Mouse (Mus musculus): Measurements from ENCODE around the gene Sptb. TPM values are rescaled to one million over a fixed set of nuclear protein-coding genes. Genes with fewer than 3 reads are reported as not detected.

Sptb gene
- polyA plus RNA-seq, 1 experiment from 2014 or later: 12.7 TPM

DNA sequence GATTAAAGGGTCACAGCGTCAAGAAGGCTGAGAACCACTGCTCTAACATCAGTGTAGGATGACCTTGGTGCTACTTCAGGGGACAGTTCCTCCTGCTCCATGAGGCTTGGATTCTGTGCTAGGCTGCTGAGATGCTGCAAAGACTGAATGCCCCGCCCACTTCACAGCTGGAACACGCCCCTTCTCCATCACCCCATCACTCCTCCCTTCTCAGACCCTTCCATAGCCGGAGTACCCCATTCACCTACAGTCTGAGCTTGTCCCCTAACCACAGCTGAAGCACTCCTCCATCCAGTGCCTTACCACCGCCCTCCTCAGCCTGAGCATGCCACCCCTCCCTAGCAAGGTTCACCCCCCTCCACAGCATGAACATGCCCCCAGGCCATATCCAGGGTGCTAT, 90.5 kb downstream of the Sptb start:
- no peaks in the 10 kb centered on the region for H3K9me3 ChIP-seq (ENCODE audit: control insufficient read depth, low read length)
- H3K36me3 ChIP-seq (ENCODE audit: control insufficient read depth, insufficient read depth, low read length): no peaks in the 10 kb centered on the region
- H3K4me1 ChIP-seq (ENCODE audit: control insufficient read depth, insufficient read depth, low read length): no peaks in the 10 kb centered on the region; the same call in 1 of the 2 replicates
- no peak overlapping the region for H3K4me3 ChIP-seq (ENCODE audit: low read depth, low read length)
- no peak overlapping the region for H3K4me2 ChIP-seq (ENCODE audit: low read depth, low read length)
- ATAC-seq (ENCODE audit: low read depth): no peak
- no peak overlapping the region for H3K27ac ChIP-seq (ENCODE audit: low read depth, low read length)
- no peak overlapping the region for H3K9ac ChIP-seq (replicated peaks; ENCODE audit: low read depth, low read length)
- no peaks in the 10 kb centered on the region for H3K27me3 ChIP-seq (ENCODE audit: control insufficient read depth, insufficient read depth, low read length)
- 57% methylated on average over 5 of the region's 5 CpGs for WGBS

DNA sequence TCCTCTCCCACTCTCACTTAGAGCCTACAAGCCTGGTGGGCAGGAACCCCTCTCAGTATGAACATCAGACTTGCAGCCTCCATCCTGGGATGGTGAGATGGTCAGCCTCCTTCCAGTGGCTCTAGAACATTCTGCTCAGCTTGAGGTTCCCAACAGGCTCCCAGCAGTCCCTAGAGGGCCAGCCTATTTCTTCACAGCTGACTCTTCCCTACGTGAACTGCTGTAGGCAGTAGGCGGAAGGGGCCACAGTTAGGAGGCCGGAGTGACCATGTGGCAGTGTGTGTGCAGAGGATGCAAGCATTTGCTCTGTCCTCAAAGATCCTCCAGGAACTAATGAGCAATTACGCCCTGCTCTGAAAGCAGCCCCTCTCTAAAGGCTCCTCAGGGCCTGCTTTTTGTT, 92.2 kb downstream of the Sptb start:
- no peaks in the 10 kb centered on the region for H3K36me3 ChIP-seq (ENCODE audit: control insufficient read depth, insufficient read depth, low read length)
- H3K9ac ChIP-seq (replicated peaks; ENCODE audit: low read depth, low read length): no peak overlapping the region
- no peak for ATAC-seq (ENCODE audit: low read depth)
- WGBS: 61% methylated on average over 4 of the region's 4 CpGs
- H3K4me2 ChIP-seq (ENCODE audit: low read depth, low read length): no peak overlapping the region
- H3K9me3 ChIP-seq (ENCODE audit: control insufficient read depth, low read length): no peaks in the 10 kb centered on the region
- H3K4me3 ChIP-seq (ENCODE audit: low read depth, low read length): no peak overlapping the region
- H3K27ac ChIP-seq (ENCODE audit: low read depth, low read length): no peak overlapping the region
- no peaks in the 10 kb centered on the region; the same call in 1 of the 2 replicates for H3K4me1 ChIP-seq (ENCODE audit: control insufficient read depth, insufficient read depth, low read length)
- no peaks in the 10 kb centered on the region for H3K27me3 ChIP-seq (ENCODE audit: control insufficient read depth, insufficient read depth, low read length)

DNA sequence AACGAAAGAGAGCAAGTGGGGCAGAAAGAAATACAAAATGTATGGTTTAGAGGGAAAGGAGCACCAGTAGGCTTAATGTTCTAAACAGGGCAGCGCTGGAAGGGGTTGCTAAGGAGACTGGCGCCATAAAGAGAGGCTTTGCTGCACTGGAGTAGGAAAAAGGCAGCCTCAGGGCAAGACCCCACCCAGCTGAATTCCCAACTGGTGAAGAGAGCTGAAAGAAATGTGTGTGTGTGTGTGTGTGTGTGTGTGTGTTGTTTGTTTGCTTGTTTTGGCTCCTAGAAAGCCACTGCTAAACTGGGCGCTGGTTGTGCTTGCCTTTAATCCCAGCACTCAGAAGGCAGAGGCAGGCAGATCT, 94.8 kb downstream of the Sptb start:
- no peaks in the 10 kb centered on the region; the same call in 1 of the 2 replicates for H3K4me1 ChIP-seq (ENCODE audit: control insufficient read depth, insufficient read depth, low read length)
- H3K4me2 ChIP-seq (ENCODE audit: low read depth, low read length): no peak overlapping the region
- H3K27me3 ChIP-seq (ENCODE audit: control insufficient read depth, insufficient read depth, low read length): no peaks in the 10 kb centered on the region
- no peak overlapping the region for H3K9ac ChIP-seq (replicated peaks; ENCODE audit: low read depth, low read length)
- no peak for ATAC-seq (ENCODE audit: low read depth)
- H3K9me3 ChIP-seq (ENCODE audit: control insufficient read depth, low read length): no peaks in the 10 kb centered on the region
- H3K27ac ChIP-seq (ENCODE audit: low read depth, low read length): 0 out of 2 replicates have a peak overlapping the region, but pooled peaks have one; percentile 39
- H3K4me3 ChIP-seq (ENCODE audit: low read depth, low read length): no peak overlapping the region
- no peaks in the 10 kb centered on the region for H3K36me3 ChIP-seq (ENCODE audit: control insufficient read depth, insufficient read depth, low read length)
- WGBS: 54% methylated on average over 4 of the region's 4 CpGs

DNA sequence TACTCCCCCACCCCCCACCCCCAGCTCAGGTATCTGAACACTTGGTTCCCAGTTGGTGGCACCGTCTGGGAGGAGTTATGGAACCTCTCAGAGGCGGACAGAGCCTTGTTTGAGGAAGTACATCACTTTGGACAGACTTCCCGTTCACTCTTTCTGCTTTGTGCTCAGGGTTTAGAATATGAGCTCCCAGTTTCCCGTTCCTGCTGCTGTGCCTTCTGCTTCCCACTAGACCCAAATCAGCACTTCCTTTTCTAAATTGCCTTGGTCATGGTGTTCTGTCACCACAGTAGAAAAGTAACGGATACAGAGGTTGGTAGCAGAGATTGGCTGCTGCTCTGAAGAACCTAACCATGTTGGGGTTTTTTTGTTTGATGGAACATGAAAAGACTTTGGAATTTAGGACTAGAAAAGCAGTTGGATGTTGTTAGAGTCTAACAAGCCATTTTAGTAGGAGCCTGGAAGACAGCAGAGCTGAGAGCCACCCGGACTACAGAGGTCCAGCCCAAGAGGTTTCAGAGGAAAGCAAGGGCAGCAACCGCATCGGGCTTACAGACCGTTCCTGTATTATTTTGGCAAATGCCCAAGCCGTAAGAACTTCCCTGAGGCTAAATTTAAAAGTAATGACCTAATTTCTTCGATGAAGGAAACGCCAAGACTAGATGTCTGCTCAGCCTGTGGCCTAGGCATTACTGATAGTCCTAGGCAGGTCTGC, 95.3 kb downstream of the Sptb start:
- no peak overlapping the region for H3K4me3 ChIP-seq (ENCODE audit: low read depth, low read length)
- 62% methylated on average over 12 of the region's 12 CpGs for WGBS
- H3K36me3 ChIP-seq (ENCODE audit: control insufficient read depth, insufficient read depth, low read length): no peaks in the 10 kb centered on the region
- no peak for ATAC-seq (ENCODE audit: low read depth)
- H3K4me1 ChIP-seq (ENCODE audit: control insufficient read depth, insufficient read depth, low read length): no peaks in the 10 kb centered on the region; the same call in 1 of the 2 replicates
- H3K27ac ChIP-seq (ENCODE audit: low read depth, low read length): 0 out of 2 replicates have a peak overlapping the region, but pooled peaks have one; percentile 39
- no peaks in the 10 kb centered on the region for H3K9me3 ChIP-seq (ENCODE audit: control insufficient read depth, low read length)
- H3K27me3 ChIP-seq (ENCODE audit: control insufficient read depth, insufficient read depth, low read length): no peaks in the 10 kb centered on the region
- H3K4me2 ChIP-seq (ENCODE audit: low read depth, low read length): no peak overlapping the region
- no peak overlapping the region for H3K9ac ChIP-seq (replicated peaks; ENCODE audit: low read depth, low read length)

DNA sequence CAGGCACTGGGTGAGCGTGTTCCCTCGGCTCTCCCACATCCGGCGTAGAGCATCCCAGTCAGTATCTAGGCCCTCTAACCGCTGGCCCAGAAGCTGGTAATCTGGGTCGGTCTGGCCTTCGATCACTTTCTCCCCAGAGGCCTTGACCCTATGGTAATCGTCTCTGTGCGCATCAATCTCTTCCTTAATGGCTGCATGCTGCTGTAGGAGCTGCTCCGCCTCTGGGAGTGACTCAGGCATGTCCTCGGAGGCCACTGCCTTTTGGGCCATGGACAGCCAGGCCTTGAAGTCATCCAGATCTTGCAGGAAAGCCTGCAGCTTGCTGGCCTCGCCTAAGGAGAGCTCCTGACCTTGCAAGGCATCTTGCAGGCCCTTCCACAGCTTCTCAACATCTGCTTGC, 97.7 kb downstream of the Sptb start:
- ATAC-seq (ENCODE audit: low read depth): no peak
- no peaks in the 10 kb centered on the region for H3K36me3 ChIP-seq (ENCODE audit: control insufficient read depth, insufficient read depth, low read length)
- no peaks in the 10 kb centered on the region for H3K27me3 ChIP-seq (ENCODE audit: control insufficient read depth, insufficient read depth, low read length)
- WGBS: 70% methylated on average over 12 of the region's 12 CpGs
- no peak overlapping the region for H3K9ac ChIP-seq (replicated peaks; ENCODE audit: low read depth, low read length)
- H3K9me3 ChIP-seq (ENCODE audit: control insufficient read depth, low read length): no peaks in the 10 kb centered on the region
- no peak overlapping the region for H3K4me3 ChIP-seq (ENCODE audit: low read depth, low read length)
- no peak overlapping the region for H3K4me2 ChIP-seq (ENCODE audit: low read depth, low read length)
- H3K4me1 ChIP-seq (ENCODE audit: control insufficient read depth, insufficient read depth, low read length): no peaks in the 10 kb centered on the region
- H3K27ac ChIP-seq (ENCODE audit: low read depth, low read length): no peak overlapping the region

DNA sequence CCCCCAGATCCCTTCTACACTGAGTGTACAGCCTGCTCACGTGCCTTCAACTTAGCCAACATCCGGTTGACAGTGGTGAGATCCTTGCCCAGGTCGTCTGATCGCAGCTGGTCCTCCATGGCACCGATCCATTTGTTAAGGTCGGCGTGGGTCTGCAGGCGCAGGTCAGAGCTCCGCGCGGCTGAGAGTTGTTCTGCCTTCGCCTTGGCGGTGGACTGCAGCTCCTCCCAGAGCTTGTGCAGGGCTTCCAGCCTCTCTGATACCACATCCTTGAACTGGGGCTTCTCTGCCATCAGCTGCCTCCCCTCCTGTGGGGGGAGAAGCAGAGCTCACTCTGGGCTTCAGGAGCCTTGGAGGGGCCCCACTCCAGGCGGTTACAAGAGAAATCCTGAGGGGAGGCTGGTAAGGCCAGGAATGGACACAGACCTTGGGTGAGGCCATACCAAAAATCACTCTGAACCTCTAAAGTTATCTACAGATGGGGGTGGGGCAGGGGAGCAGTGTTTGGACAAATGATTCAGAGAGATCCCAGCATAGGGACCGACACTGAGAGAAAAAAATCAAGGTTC, 101.3 kb downstream of the Sptb start:
- WGBS: 84% methylated on average over 15 of the region's 15 CpGs
- Histone ChIP-seq H3K36me3 (ENCODE audit: control insufficient read depth, insufficient read depth, low read length) (no peaks in the 10 kb centered on the region), H3K27ac (ENCODE audit: low read depth, low read length) (no peak overlapping the region), H3K4me3 (ENCODE audit: low read depth, low read length) (no peak overlapping the region), H3K27me3 (ENCODE audit: control insufficient read depth, insufficient read depth, low read length) (no peaks in the 10 kb centered on the region), H3K9me3 (ENCODE audit: control insufficient read depth, low read length) (no peaks in the 10 kb centered on the region), H3K4me1 (ENCODE audit: control insufficient read depth, insufficient read depth, low read length) (no peaks in the 10 kb centered on the region), H3K4me2 (ENCODE audit: low read depth, low read length) (no peak overlapping the region), H3K9ac (replicated peaks; ENCODE audit: low read depth, low read length) (no peak overlapping the region)
- no peak for ATAC-seq (ENCODE audit: low read depth)

DNA sequence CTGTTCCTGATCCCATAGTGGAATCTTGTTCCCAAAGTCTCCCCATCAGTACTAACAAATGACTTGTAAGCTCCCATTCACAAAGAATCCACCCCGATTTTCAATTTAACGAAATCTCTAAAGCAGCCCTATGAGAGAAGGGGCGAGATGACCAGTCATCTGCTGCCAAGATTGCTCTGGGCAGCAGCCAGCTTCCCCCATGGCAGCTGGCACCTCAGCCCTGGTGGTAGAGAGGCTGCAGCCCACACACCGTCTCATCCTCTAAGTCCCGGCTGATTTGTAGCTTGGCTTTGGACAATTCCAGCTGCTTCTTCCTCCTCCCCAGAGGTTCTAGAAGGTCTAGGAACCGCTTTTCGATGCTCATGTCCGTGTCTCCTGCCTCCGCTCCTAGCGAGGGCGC, 102.1 kb downstream of the Sptb start:
- Histone ChIP-seq H3K9me3 (ENCODE audit: control insufficient read depth, low read length) (no peaks in the 10 kb centered on the region), H3K4me3 (ENCODE audit: low read depth, low read length) (no peak overlapping the region), H3K27ac (ENCODE audit: low read depth, low read length) (no peak overlapping the region), H3K27me3 (ENCODE audit: control insufficient read depth, insufficient read depth, low read length) (no peaks in the 10 kb centered on the region), H3K4me2 (ENCODE audit: low read depth, low read length) (no peak overlapping the region), H3K4me1 (ENCODE audit: control insufficient read depth, insufficient read depth, low read length) (no peaks in the 10 kb centered on the region), H3K9ac (replicated peaks; ENCODE audit: low read depth, low read length) (no peak overlapping the region), H3K36me3 (ENCODE audit: control insufficient read depth, insufficient read depth, low read length) (no peaks in the 10 kb centered on the region)
- ATAC-seq (ENCODE audit: low read depth): no peak
- WGBS: 82% methylated on average over 11 of the region's 11 CpGs

DNA sequence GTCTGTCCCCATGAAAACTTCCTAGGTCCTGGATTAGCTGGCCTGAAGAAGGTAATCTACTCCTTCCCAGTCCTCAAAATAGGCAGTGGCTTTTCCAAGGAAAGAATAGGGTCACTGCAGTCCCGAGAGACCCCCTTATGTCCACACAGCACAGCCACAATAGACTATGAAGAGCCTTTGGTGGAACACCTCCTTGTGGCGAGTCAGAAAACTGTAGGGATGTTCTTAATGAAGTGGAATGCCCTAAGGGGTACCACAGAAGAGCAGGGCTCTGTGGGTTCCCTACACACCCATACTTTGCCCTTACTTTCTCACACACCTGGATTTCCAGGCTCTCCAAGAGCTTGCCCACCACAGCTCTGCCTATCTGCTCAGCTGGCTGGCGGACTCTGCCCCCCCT, 104.5 kb downstream of the Sptb start:
- Histone ChIP-seq H3K27me3 (ENCODE audit: control insufficient read depth, insufficient read depth, low read length) (no peaks in the 10 kb centered on the region), H3K9ac (replicated peaks; ENCODE audit: low read depth, low read length) (no peak overlapping the region), H3K4me2 (ENCODE audit: low read depth, low read length) (no peak overlapping the region), H3K36me3 (ENCODE audit: control insufficient read depth, insufficient read depth, low read length) (no peaks in the 10 kb centered on the region), H3K4me3 (ENCODE audit: low read depth, low read length) (no peak overlapping the region), H3K4me1 (ENCODE audit: control insufficient read depth, insufficient read depth, low read length) (no peaks in the 10 kb centered on the region), H3K27ac (ENCODE audit: low read depth, low read length) (no peak overlapping the region), H3K9me3 (ENCODE audit: control insufficient read depth, low read length) (no peaks in the 10 kb centered on the region)
- no peak for ATAC-seq (ENCODE audit: low read depth)
- WGBS: 59% methylated on average over 3 of the region's 3 CpGs

DNA sequence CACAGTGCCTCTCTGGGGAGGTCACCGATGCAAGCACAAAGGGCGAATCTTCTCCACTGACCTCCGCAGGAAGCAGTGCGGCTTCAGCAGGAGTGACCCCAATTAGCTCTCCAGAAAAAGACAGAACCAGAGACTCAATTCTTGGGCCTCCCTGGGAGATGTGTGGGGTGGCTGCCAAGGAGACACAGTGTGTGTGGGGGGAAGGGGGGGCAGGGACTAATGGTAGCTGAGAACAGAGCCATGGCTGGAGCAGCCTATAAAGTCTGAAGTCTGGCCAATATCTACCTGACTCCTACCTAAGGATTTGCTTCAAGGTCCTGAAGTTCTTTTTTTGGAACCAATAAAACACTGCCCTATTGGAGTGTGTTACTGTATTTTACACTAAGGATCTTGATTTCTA, 105.8 kb downstream of the Sptb start:
- H3K9ac ChIP-seq (replicated peaks; ENCODE audit: low read depth, low read length): no peak overlapping the region
- 44% methylated on average over 4 of the region's 4 CpGs for WGBS
- no peak overlapping the region for H3K4me3 ChIP-seq (ENCODE audit: low read depth, low read length)
- ATAC-seq (ENCODE audit: low read depth): no peak
- H3K36me3 ChIP-seq (ENCODE audit: control insufficient read depth, insufficient read depth, low read length): no peaks in the 10 kb centered on the region
- H3K4me2 ChIP-seq (ENCODE audit: low read depth, low read length): no peak overlapping the region
- H3K9me3 ChIP-seq (ENCODE audit: control insufficient read depth, low read length): no peaks in the 10 kb centered on the region
- H3K27ac ChIP-seq (ENCODE audit: low read depth, low read length): no peak overlapping the region
- H3K27me3 ChIP-seq (ENCODE audit: control insufficient read depth, insufficient read depth, low read length): no peaks in the 10 kb centered on the region
- no peaks in the 10 kb centered on the region for H3K4me1 ChIP-seq (ENCODE audit: control insufficient read depth, insufficient read depth, low read length)

All from neural tube, embryonic 14.5 days (tissue).